Mouse (Mus musculus): Measurements from ENCODE around the gene Sh3d21.

Gene Sh3d21

DNA sequence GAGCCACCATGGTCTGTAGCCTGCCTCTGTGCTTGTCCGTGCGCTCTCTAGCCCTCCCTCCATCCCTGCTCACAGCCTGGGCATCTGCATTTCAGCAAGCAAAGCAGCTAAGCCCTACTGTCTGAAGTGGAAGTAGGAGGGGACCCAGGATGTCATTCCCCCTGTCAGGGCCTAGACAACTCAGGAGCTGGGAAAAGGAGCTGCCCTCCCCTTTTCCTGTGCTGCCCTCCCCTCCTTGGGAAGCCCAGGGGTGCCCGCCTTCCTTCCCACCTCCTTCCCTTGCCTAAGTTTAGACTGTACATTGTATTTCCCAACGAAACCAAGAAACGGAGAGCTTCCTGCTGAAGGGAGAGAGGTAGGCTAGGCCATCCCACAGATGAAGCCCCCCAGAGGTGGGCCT lies 22.3 kb downstream of the Sh3d21 start:
- no peak for DNase-seq

DNA sequence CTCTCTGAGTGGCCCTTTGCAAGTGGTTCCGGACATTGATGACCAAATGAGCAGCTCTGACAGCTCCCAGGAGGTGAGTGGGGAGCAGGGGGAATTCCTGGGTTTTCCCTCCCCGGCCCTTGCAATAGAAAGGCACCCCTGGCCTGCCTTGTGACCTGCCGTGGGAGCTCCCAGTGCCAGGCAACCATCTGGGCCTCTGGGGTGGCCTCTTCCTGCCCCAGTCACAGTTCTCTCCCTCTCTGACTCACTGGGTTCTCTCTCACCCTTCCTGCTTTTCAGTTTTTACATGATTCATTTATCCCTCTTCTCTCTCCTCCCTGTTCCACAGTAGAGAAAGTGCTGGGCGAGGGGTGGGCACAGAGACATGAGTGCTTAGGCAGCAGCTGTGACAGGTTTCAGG lies 25.5 kb downstream of the Sh3d21 start:
- no peak for DNase-seq

GRCm38 (mm10) chr4:126134639-126135038 lies 28.7 kb downstream of the Sh3d21 start:
- DNase-seq = no peak

DNA sequence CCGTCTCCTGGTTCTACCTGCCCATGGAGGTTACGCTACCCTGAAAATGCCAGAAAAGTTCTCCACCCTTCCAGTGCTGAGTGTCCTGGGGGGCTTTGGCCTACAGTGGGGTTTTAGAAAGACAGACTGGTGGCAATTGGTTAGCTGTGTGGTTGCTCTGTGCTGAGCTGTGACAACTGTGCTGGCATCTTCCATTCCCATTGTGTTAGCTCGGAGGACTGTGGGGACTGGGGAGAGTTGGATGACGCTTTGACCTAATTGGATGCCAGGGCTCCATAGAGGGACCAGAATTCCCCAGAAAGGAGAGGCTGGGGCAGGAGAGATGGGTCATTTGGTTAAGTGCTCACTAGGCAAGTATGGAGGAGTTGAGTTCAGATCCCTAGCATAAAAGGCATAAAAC lies 29.1 kb downstream of the Sh3d21 start:
- DNase-seq = no peak

DNA sequence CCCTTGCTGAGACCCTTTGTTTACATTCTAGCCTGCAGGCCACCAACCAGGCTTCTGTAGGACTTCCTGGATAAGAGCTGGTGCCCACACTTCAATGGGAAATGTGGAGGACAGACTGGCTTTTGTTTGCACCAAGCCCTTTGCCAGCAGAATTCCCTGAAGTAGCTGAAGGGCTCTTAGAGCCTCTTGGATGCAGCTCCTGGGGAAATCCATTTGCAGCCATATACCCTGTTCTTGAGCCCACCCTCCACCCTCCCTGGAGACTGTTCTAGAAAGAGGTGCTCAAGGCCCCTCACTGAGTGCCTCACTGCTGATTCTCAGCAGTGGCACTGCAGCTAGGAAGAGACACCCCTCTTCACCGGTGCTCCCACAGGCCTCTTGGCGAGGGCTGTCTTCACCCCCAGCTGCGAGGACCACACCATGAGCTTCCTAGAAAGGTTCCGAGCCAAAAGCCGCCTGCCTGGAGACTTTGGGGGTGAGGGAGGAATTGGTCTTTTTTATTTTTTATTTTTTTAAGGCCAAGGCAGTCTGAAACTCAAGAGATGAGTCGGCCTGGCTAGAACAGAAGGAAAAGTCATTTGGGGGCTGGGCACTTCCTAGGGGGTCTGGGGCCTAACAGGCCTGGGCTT lies 30.5 kb downstream of the Sh3d21 start:
- DNase-seq = no peak

DNA sequence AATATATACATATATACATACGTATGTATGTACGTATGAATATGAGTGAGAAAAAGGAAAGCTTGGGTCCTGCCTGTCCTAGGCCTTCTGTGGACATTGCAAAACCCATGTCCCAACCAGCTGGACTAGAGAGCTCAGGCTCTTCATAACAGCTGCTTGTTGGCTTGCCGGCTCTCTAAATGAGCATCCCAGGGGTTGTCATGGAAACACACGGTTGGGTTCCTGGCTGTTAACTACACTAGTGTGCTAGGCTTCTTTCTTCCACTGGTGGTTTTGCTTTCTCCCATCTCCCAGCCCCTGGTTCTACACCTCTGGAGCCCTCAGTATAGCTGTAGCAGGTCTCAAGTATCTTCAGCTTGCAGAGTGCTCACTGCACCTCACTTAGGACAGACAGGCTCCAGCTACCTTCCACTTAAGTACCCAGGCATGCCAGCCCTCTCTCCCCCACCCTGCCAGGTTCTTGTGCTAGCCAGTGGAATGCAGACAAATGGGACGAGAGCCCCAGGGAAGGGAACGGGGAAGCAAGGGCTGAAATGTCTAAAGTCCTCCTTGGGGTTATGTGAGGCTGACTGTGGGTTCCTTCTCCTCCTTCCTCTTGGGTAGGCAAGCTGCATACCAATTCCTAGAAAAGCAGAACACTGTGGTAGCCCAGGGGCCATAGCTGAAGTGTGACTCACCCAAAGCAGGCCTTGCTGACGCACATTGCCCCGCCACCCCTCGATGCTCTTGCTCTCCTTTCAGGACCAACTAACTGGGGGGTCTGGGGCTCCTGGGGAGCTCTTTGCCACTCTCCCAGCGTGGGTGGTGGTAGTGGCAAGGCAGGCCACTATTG lies 31.8 kb downstream of the Sh3d21 start:
- DNase-seq = peak; percentile 48

DNA sequence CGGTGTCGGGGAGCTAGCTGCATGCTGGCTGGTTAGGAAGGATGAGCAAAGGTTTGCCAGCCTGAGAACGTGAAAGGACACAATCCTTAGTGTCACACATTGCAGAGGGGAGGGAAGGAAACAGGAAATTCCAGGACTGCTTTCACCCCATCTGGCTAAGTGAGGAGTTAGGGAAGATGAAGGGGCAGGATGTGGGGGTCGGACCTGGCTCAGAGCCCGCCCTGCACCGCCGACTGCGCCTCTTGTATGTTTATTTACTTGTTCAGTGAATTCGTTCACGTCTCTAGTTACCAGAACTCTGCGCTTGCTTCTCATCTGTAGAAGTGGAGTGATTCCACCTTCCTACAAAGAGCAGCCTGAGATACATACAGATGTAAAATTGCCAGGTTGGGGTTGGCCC lies 32.8 kb downstream of the Sh3d21 start:
- no peak for DNase-seq

DNA sequence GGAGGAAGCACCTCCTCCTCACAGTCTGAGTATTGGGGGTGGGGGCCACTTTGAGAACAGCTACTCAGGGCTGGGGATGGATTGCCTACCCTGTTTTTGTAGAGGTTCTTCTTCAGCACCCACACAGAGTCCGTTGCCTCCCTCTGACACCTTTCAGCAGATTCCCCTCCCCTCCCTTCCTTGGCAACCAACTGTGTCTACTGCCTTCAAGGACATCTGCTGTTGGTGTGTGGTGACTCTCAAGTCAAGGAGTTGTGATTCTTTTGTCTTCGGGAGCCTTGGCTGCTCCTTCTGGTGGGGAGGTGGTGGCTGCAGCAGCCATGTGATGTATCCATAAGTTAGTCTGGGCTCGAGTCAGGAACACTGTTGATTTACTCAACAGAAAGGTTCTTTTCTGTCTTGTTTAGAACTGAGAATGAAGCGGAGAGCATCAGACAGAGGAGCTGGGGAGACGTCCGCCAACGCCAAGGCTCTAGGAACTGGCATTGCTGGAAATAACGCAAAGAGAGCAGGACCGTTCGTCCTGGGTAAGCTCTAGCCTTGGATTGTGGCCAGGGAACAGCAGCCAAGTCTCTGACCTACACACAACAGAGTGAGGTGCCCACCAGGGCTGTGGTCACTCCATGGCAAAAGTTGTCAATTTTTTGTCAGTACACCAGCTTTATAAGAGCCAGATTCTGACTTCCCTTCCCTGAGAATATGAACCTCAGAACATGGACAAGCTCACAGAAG lies 39.8 kb downstream of the Sh3d21 start:
- peak; percentile 69 for DNase-seq

DNA sequence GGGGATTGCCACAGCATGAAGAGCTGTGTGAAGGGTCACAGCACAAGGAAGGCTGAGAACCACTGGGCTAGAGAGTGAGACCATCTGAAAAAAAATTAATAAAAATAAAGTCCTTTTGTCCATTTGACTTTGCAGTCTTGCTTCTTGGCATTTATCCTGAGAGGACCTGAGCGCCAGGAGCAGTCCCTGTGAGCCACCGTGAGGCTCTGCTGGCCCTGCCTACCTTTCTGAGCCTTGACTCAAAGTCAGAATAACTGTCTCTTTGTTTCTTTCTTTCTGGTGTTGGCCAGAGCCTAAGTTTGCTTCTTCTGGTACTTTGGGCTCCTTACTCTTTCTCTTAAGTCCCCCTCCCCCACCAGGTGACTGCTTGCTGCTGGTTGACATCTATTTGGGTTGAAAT lies 42.8 kb downstream of the Sh3d21 start:
- DNase-seq = no peak

DNA sequence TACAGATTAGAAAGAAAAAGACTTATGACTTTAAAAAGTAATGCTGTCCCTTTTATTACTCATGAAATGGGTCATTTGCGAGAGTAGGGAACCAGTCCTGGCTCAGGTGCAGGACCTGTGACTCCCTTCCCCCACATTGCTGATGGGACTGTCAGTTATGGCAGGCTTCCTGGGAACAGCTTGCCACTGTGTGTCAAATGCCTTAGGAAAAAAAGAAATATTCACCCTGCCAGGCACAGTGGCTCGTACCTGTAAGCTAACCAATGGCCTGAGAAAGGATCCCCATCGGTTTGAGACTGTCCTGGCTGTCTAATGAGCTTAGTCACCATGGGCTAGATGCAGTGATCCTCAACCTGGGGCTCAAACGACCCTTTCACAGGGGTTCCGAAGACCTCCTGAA lies 43.2 kb downstream of the Sh3d21 start:
- no peak for DNase-seq

GRCm38 (mm10) chr4:126119051-126119450 lies 44.2 kb downstream of the Sh3d21 start:
- DNase-seq = no peak

- DNase-seq = peak; percentile 88
Measured at GRCm38 (mm10) chr4:126118651-126119050, 44.6 kb downstream of the Sh3d21 start.

GRCm38 (mm10) chr4:126117116-126117515 lies 46.2 kb downstream of the Sh3d21 start:
- no peak for DNase-seq

DNA sequence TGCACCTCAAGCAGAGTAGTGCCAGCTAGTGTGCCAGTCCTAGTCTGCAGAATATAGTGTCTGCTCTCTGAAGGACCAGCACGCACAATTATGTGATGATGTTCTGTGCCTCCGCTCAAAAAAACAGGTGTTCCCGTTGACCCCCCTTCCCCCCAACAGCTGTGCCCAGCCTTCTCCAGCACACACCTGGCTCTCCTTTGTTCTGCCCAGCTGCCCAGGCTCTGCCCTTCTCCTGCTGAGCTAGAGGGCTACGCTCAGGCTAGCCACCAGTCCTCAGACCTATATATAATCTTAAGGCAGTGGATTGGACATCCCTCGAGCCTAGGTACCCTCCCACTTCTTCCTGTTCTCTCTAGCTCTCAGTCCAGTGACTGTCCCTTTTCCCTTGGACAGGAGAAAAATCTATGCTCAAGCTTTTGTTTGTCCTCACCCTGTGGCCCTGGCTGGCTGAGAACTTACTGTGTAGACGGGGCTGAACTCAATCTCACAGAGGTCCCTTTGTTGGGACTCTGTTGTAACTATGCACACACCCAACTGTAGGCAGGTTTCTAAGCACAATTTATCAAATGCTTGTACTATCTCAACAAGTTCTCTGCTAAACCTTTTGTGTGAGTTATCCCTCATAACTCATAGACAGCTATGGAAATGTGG lies 47.3 kb downstream of the Sh3d21 start:
- no peak for DNase-seq

GRCm38 (mm10) chr4:126115411-126115810 lies 47.9 kb downstream of the Sh3d21 start:
- DNase-seq = no peak

GRCm38 (mm10) chr4:126113943-126114342 lies 49.3 kb downstream of the Sh3d21 start:
- no peak for DNase-seq

- no peak for DNase-seq
Measured at GRCm38 (mm10) chr4:126113243-126113642, 50.0 kb downstream of the Sh3d21 start.

DNA sequence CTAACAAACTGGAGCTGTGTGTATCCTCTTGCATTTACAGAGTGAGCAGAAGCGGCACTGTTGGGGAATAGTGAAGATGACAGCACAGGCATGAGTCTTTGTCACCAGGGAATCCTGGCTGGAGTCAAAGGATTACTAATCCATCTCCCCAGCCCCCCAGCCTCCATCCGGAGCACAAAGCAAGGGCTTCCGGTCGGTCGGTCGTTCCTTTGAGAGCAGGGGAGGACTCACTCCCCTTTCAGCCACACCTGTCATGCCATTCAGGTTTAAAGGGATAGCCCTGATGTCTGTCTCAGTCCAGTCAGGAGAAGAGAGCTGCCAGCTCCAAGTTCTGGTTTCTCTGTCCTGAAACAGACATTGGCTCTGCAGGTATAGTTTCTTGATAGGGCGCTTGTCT lies 52.1 kb downstream of the Sh3d21 start:
- no peak for DNase-seq

DNA sequence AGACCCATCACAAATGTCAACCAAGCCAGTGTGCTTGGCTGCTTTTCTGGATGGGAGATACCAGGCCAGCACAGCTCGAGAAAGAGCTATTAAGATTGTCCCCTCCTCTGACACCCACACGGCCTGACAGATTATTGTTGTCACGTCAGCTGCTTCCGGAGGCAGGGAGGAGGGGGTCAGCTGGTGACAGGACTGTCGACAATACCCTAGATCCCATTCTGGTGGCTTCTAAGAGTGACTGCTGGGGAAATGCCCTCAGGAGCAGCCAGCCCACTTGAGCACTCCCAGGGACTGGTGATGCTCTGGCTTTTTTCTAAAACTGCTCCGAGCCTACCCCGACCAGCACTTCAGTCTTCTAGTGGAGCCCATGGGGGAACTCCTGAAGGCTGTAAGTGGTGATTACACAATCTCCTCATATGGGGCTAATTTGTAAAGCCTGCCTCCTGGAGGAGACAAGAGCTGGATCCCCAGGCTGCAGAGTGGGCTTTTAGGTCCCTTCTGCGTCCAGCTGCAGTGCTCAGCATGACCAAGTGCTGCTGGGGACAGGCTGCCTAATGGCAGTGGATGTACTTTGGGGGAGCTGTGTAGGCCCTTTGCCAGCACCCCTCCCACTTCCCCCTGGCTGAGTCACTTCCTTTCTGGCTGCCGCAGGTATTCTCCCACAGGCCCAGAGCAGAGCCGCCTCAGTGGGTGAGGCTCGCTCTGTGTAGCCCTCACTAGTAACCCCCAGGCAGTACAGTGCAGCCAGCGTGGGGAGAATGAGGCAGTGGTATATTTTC lies 52.7 kb downstream of the Sh3d21 start:
- DNase-seq = peak; percentile 89

- DNase-seq = no peak
Measured at GRCm38 (mm10) chr4:126109613-126110373, 53.5 kb downstream of the Sh3d21 start.

DNA sequence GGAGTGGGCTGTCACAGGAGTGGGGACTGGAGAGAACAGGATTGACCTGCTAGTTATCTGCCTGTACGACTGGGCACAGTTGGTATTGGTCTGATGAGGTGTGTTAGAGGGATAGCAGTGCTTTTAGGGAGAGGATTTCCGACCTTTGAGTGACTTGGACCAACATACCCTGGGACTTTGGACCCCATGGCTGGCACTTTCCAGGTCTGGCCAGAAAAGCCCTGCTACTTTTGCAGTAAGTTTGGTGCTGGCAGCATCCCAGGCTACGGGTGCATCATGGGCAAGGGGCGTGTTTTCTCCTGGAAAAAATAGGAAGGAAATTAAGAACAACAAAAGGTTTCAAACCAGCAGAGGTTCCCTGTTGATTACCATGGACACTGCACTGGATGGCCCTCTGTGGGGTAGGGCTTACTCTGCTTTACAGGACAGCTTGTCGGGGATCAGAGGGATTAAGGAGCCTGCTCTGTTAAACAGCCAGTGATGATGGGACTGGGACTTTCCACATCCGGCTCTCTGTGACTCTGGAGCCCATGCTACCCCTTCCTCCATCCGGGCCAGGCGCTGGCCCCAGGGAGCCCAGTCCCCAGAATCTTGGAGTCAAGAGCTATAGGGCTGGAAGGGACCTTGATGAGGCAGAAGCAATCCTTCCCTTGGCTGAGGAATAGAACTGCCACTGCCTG lies 55.1 kb downstream of the Sh3d21 start:
- no peak for DNase-seq

Data from right cerebral cortex, adult 18-20 months (tissue).